Mouse (Mus musculus): ENCODE measurements around the gene Gbx2.

Gene Gbx2

DNA sequence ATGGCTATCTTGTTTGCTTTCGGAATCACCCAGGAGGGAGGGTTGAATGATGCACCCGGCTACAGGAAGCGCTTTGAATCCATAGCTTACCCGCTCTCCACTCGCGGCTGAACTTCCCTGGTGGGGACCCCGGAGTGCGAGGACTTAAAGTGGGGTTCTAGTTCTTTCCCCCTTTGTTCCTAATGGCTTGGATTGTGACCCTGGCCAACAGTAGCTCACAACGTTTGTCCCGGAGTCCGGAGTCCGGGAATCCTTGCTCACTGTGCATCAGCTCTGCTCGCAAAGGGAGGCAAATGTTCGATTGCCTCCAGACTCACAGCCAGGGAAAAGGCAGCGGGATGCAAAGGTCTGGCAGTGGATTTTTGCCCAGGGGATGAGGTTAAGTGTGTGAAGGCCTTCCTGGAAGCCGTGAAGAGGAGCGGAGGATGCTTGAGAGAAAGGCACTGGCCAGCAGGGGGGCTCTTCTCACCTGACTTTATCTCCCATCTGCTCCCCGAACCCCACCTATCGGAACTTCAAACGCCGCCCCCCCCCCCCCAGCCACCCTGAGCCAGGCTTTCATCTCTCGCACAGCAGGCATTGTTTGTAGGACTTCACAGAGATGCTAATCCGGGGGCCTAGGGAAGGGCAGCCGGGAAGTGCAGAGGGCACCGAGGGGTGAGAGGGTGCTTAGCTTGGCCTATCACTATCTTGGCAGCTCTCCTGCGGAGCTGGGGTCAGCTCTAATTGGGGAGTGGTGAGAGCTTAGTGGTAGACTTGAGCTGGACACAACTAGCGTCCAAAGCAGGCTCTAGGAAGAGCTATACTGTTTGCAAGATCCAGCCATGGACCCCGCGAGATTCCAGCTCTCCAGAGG is 4.7 kb upstream of the Gbx2 start:
- in situ Hi-C loops (cut with MseI, MboI), result loop anchor here (10.0 to 25.0 kb wide), 2 partner anchors 273 to 291 kb away; no protein-coding TSS in a partner anchor

DNA sequence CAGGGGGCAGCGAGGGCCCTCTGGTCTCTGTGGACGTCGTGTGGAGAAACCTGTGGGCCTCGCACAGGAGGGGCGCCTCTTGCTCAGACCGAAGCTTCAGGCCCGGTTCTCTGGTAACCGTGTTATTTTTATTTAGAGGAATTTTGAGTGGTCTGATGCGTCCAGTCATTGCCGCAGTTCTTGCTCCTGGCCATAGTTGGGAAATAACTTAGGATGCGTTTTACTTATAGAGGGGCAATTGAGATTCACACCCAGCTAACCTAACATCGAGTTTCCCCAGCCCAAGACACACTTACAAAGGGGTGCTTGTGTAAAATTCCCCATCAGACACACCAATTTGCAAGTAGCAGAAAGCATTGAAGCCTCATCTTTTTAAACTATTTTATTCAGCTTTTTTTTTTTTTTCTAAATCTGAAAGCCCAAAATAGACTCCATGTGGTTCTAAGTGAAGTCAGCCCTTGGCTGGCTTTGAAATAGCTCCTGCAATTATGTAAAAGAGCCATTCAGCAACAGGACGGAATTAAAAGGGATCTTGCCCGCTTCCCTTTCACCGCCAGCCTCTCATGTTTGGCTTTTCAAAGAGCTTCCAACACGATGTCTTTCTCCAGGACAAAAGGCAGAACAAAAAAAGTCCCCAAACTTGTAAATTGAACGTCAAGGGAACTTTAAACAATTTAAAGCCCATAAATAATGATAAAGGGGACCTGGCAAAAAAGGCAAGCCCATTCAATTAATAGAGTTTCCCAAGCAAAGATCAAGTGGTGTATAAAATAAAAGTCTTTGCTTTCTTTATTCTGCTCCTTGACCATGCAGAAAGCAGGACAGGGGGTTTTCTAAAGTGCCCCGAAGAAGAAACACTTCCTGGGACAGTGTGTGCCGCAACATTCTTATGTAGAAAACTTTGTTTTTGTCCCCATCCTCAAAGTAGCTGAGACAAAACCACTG is 3.6 kb upstream of the Gbx2 start:
- in situ Hi-C loops (cut with MseI, MboI), result loop anchor here (10.0 to 25.0 kb wide), 2 partner anchors 272 to 290 kb away; no protein-coding TSS in a partner anchor

DNA sequence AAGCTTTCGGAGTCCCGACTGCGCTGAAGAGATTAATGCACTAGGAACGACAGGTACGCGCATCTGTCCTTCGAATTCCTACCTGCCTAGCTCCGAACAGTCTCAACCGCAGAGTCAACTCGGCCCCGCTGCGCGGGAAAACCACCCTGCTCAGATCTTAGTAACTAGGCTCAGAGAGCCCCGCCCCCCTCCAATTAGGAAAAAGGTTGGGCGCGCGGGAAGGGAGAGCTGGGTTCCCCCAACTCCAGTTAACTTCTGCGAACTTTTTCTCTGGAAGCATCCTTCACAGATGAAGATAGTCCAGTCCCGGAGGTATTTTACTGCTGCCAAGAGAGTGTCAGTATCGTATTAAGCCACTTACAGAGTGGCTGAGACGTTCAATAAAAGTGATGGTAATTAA is 2.8 kb upstream of the Gbx2 start:
- in situ Hi-C loops (cut with MseI, MboI), result loop anchor here (10.0 to 25.0 kb wide), 2 partner anchors 271 to 289 kb away; no protein-coding TSS in a partner anchor

DNA sequence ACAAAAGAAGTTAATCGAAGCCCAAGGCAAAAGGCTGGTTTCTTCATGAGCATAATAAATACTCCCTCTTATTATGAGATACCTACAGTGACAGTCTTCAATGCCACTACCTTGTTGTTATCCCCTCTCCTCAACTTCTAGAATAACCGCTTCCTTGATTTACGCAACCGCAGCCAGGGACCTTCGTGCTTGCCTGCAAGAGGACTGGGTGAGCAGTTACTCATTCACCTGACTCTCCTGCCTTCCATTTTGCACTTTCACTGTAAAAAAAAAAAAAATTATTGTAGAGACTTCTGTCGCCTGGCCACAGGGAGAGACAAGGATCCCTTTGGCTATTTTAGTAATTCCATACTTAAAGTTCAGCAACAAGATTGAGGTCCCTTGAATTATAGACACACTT is 2.0 kb upstream of the Gbx2 start:
- in situ Hi-C loops (cut with MseI, MboI), result loop anchor here (10.0 to 25.0 kb wide), 2 partner anchors 271 to 288 kb away; no protein-coding TSS in a partner anchor

DNA sequence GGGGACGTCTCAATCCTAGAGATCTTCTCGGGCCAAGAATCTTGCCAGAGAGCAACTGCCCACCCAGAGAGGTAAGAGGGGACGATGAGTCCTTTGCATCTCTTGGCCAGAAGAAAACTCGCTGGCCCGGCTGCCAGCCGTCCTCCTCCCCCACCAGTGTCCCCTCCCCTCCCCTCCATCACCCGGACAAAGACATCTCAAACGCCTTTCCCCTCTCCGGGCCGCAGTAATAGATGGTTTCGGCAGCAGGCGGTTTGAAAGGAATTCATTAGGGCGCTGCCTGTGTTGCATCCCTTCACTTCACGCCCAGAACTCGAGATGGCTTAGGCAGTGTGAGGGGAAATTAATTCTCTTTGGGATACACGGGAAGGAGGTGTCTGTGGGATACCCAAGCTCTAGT is 1.6 kb upstream of the Gbx2 start:
- in situ Hi-C loops (cut with MseI, MboI), result loop anchor here (10.0 to 25.0 kb wide), 2 partner anchors 270 to 288 kb away; no protein-coding TSS in a partner anchor

DNA sequence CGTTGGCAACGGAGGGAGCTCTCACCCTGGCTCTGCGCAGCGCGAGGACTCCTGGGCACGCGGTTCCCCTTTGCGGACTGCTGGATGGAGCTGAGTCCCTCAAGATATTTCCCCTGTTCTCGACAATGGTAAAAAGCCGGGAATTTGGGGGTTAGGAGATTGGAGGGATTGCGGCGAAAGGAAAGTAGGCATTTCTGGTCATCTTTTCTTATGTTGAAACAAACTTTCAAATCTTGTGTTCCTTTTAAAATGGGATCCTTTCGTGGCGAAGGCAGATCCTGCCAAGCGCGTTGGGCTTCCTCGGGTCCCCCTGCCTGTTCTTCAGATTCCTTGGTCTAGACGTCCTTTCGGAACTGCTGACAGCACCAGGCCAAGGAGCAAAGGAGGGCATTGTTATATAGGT is 1.0 kb upstream of the Gbx2 start:
- in situ Hi-C loops (cut with MseI, MboI), result loop anchor here (10.0 to 25.0 kb wide), 2 partner anchors 270 to 287 kb away; no protein-coding TSS in a partner anchor

DNA sequence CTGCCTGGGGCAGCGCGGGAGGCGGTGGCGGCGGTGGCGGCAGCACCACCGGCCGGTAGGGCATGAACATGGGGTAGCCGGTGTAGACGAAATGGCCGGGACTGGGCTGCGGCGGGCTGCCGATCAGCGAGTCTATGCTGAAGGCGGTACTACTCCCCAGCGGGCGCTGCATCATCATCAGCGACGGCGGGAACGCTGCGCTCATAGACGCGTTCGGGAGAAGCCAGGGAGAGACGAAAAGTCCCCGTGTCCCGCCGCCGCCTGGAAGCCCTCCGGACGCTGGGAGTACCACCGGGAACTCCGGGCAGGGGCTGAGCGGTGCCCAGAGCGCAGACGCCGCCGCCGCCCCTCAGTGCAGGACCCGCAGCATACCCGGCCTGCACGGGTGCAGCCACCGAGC is 428 bp downstream of the Gbx2 start:
- in situ Hi-C loops (cut with MseI, MboI), result loop anchor here (10.0 to 25.0 kb wide), 2 partner anchors 268 to 286 kb away; no protein-coding TSS in a partner anchor

DNA sequence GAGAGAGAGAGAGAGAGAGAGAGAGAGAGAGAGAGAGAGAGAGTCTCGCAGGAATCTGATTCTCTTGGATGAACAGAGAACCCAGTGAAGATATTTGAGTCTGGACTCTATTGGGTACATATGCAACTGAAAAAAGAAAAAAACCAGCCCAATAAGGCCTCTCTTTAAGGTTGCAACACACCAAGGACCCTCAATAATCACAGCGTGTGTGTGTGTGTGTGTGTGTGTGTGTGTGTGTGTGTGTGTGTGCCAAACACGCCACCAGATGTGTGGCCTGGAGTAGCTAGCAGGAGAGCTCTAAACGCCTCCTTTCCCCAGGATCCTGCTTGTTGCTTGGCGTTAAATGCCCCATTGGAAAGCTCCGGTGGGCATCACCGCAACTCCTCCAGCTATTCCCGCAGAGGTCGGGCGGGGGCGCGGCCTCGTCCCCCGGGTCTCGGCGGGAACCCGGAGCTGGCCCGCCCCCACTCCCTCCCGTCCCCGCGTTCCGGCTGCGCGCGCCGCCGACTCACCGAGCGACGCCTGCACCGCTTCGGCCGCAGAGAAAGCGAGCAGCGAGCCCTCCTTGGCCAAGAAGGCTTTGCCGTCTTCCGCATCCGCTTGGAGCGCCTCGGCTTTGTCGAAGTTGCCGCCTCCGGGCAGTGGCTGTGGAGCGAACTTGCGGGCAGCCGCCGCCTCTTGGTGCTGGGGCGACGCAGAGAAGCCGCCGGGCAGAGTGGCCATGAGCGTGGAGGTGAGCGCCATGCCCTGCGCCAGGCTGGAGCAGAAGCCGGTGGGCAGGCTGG is 1.1 kb downstream of the Gbx2 start:
- in situ Hi-C loops (cut with MseI, MboI), result loop anchor here (10.0 to 25.0 kb wide), 2 partner anchors 268 to 285 kb away; no protein-coding TSS in a partner anchor

DNA sequence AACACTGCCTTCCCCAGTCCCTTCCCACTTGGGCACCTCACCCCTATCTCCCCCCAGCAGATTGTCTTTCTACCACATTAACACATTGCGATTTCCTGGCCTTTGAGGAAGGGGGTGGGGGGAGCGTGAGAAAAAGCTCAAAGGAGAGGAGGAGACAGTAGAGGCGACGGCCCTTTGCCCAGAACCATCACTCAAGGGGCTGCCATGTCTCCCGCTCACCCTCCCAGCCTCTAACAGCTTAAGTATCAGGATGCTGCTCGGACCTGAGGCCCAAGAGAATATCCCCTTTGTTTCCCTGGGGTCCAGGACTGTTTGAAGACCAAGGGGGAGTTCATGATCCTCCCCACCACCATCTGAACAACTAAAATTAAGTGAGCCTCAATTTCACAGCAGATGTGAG is 1.8 kb downstream of the Gbx2 start:
- in situ Hi-C loops (cut with MseI, MboI), result loop anchor here in 1 of 2 experiments (25.0 kb wide), 1 partner anchor 267 kb away; no protein-coding TSS in a partner anchor

DNA sequence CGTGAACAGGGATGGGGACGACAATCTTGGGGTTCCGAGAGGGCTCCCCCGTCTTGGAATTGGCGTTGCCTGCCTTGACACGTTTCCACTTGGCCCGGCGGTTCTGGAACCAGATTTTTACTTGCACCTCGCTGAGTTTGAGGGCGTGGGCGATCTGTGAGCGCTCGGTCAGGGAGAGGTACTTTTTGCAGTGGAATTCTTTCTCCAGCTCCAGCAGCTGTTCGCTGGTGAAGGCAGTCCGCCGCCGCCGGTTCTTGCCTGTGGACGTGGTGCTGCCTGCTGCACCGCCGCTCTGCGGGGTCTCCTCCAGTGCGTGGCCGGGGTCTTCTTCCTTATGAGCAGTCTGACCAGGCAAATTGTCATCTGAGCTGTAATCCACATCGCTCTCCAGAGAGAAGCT is 2.3 kb downstream of the Gbx2 start:
- in situ Hi-C loops (cut with MseI, MboI), result loop anchor here in 1 of 2 experiments (25.0 kb wide), 1 partner anchor 266 kb away; no protein-coding TSS in a partner anchor

DNA sequence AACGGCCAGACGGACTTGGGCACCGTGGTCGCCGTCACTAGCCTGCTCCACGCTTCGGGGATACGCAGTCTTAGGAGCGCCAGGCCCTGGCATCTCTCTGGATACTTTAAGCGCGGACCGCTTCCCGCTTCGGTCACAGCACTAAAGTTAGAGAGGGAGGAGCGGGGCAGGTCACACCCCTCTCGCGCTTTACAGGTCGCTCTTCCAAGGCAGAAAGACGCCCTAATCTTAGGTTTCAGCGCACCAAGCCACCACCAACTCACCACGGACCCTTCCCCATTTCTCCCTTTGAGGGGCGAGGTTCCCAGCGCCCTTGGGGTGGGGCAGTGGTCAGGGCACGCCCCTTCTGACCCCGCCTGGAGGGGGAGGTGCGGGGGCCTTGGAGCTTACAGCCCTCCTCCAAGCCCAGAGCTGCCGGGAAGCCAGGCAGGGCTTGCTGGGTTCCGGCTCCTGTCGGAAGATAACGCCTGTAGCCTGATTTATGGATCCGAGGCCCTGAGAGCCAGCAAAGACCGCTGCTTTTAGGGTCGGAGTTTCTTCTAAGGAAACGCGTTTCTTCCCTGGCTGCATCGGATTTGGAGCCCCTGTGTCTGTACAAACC is 3.8 kb downstream of the Gbx2 start:
- in situ Hi-C loops (cut with MseI, MboI), result loop anchor here in 1 of 2 experiments (25.0 kb wide), 1 partner anchor 265 kb away; no protein-coding TSS in a partner anchor

DNA sequence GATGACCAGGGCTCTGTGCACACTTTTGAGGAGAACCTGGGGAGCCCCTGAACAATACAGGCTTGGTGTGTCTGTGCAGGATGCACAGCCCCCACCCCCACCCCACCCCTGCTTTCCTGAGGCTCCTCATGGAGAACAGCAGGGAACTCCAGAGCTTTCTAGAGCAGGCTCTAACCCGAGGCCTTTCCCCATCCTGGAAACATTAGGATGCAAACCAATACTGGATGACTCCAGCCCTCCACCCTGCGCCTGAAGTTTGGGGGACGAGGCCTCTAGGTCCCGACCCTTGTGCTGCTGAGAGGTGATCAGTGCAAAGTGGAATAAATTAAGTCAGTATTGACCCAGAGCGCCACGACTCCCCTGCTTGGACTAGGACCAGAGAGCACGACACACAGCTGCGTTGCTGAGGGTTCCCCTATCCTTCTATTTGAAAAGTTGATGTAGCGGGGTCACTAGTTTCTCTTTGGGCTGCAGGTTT is 4.4 kb downstream of the Gbx2 start:
- in situ Hi-C loops (cut with MseI, MboI), result loop anchor here in 1 of 2 experiments (25.0 kb wide), 1 partner anchor 264 kb away; no protein-coding TSS in a partner anchor

DNA sequence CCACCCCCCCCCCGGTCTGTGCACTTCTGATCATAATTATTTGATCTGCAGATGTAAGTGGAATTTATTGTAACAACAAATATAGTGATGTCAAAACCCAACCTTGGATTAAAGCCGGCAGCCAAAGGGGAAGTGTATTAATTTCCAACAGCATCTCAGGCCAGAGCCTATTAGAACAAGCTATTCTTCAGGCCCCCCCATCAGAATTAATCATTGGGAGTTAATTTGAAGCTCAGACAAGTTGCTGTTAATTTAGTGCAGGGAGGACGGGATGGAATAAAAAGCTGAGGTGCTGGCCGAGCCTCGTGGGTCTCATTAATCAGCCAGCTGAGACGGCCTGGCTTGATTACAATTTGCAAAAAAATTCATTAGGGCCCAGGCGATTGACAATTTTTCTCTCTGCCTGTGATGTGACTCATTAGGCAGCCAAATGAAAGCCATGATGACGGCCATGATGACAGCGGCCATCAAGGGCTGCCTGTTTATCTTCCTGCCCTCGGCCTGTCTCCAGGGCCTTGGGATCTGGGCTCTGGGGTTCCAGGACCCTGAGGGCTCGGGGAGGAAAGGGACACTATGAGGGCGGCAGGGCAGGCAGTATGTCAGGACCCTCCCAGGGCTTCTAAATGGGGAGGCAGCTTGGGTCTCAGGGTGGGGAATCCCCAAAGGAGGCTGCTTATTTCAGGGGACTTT is 5.3 kb downstream of the Gbx2 start:
- in situ Hi-C loops (cut with MseI, MboI), result loop anchor here in 1 of 2 experiments (25.0 kb wide), 1 partner anchor 263 kb away; no protein-coding TSS in a partner anchor

DNA sequence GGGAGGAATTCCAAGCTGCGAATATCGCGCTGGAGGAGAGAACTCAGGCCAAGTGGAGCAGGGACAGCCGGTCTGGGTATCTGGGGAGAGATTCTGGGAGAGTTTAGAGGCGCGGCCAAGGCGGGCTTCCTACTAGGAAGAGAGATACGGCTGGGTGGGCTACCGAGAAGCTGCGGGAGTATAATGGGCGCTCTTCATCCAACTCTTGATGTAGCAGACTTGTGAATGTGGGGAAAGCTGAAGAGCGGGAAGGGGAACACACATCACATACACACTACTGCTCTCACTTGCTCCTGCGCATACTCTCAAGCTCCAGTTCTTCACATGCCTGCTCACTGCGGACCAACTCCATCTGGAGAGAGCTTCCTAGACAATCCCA is 7.3 kb downstream of the Gbx2 start:
- in situ Hi-C loops (cut with MseI, MboI), result no loop called here

DNA sequence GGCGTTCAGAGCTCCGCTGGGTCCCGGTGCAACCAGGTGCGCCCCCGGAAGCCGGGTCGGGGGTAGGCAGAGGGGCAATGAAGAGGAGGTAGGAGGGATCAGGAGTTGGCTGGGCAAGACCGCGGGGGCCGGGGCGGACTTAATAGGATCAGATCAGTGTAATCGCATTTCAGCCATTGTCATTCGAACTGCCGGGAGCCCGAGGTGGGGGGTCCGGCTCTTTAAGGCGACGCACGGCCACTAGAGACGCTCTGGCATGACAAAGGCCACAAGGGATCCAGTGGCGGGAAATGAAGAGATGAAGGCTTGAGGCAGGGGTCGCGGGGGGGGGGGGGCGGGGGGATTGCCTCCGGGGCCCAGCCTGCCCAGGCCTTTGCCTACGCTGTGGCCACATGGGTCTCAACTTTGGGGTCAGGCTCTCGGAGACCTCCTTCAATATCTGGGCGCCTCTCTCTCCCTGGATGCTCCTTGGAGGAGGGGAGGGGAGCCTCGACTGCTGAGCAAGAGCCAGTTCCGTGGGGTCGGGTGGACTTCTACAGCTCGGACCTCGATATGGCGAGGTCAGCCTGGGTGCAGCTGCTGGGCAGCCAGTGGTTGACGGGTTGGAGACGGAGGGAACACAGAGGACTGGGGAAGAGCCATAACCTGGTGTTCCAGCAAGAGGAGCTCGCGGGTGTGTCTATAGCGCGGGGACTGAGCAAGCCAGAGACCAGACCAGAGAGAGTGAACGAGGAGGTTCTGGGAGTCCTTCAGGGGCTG is 7.9 kb downstream of the Gbx2 start:
- in situ Hi-C loops (cut with MseI, MboI), result no loop called here

DNA sequence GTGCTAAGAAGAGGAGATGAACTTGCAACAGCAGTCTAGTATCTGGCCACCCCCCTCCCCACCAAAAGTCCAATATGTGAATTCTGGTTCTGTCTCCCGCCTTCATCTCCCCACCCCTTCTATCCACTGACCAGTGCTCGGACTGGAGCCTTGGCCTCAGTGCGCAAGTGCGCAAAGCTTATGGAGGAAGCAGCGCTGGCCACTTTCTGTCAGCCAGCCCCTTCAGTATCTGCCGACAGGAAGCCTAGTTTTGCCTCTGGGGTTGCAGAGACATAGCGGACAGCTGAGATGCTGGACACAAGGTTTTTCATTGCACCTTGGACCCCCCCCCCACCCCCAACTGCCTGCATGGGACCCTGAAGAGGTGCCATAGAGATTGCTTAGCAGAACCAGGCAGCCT is 8.7 kb downstream of the Gbx2 start:
- in situ Hi-C loops (cut with MseI, MboI), result no loop called here

DNA sequence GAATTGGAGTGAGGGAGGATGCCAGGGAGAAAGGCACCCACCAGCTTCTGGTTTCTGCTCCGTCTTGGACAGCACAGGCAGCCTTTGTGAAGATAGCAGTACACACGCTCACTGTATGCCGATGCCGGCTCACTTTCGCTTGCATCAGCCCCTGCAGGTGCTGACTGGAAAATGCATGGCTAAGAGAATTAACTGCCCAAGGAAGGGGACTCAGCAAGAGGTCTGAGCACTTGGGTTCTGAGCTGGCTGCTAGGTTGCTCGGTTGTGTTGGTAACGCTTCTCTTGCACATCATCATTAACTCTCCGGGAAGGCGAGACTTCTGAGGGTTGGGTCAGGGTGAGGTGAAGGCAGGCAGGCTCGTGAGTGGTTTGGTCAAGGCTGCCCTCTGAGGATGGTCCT is 9.2 kb downstream of the Gbx2 start:
- in situ Hi-C loops (cut with MseI, MboI), result no loop called here

DNA sequence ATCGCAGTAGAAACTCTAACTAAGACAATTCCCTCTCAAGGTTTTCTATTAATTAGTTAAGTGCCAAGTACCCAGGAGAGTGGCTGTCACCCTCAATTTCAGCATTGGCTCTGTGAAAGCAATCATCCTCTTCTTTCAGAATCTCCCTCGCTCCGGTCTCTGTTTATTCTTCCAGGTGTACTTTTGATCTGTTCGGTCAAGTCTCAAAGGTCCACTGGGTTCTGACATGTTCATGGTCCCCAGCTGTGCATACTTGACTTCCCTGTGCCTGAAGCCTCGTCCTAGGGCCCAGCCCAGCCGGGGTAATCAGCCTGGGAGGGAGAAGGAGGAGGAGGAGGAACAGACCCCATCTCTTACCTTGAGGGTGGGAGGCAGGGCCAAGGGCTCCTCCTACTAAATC is 11.8 kb downstream of the Gbx2 start:
- in situ Hi-C loops (cut with MseI, MboI), result no loop called here

DNA sequence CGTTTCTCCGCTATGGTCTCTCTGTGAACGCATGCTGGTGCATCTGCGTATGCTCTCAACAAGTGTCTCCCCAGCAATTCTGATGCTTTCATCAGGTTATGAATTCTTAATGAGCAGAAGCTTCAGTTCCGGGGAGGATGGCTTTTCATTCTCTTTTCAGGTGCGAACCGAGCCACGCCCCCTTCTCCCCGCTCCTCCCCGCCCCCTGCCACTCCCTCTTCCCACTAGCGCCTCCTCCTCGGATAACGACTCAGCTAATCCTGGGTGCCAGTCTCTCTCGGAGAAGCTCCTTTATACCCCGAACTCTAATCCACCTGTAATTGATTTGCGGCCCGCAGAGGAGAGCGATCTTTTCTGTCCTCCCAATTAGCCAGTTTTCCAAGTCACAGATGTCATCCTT is 12.9 kb downstream of the Gbx2 start:
- in situ Hi-C loops (cut with MseI, MboI), result no loop called here
